Mouse (Mus musculus) heart, postnatal 14 days (tissue): ENCODE measurements around the gene Kcnk12. TPM values are rescaled to one million over a fixed set of nuclear protein-coding genes. Genes with fewer than 3 reads are reported as not detected.

ENCODE experiments used
- DNase-seq, 2 experiments: peaks; one replicate each; pipeline ENCODE4 v3.0.0; 2021 to 2022
- intact Hi-C: fragments of 180-260 bp; cut with DNase I; formaldehyde crosslinking; loops from one replicate; pipeline ENCODE4 v1.15.1; 2025
- total RNA-seq, 2 experiments: library from RNA; stranded (reverse); gene quantifications; 2 replicates each; pipeline ENCODE4 v1.2.3; 2021

The Kcnk12 gene
- total RNA-seq, 2 experiments from 2014 or later: not detected

DNA sequence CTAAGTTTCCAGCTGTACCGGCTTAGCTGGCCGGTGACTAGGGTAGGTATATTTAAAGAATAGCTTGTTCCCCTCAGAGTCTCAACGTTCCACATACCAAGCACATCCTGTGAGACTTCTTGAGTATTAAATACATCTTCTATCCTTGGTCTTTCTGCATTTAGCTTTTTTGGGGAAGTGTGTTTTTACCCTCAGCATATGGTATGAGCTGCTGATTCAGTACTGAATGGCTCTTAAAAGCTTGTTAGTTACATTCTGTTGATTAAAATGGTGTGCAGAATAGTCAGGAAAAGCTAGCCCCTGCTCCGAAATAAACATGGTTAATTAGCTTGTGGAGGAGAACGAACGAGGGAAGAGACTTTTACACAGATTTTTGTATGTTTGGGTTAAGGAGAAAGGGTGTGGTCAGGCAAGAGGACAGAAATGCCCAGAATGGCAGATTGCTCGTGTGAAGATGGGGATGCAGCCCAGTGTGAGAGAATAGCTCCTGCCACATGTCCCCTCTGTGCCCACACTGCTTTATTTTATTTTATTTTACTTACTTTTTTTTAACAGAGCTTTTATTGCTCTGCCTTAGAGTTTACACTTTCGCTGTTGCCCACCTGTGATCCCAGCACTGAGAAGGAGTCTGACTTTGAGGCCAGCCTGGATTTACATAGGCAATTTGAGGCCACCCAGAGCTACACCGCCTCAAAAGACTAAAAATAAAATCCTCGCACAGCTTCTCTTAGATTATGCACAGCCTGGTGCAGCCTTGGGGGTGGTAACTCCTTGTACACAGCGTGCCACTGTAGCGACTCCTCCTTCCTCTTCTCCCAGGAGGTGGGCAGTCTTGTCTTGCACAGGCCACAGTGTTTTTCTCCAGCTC is 71.1 kb downstream of the Kcnk12 start:
- intact Hi-C loops: no loop called here
- no peak for DNase-seq

DNA sequence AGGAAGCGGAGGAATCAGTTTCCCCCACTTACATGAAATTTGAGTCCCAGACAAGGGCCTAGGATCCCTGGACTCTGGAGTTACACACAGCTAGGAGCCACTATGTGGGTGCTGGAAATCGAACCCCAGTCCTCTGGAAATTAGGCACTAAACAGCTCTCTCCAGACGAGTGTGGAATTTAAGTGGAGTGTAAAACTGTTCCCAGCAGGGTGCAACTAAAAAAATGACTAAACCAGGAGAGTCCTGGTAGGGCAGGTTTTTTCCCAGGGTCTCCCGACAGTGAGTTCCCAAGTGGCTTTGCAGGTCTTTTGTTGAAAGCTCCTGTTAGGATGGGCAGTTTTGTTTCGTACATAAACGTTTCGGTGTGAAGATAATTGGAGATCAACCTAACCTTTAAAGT is 73.1 kb downstream of the Kcnk12 start:
- no peak for DNase-seq
- intact Hi-C loops: no loop called here

DNA sequence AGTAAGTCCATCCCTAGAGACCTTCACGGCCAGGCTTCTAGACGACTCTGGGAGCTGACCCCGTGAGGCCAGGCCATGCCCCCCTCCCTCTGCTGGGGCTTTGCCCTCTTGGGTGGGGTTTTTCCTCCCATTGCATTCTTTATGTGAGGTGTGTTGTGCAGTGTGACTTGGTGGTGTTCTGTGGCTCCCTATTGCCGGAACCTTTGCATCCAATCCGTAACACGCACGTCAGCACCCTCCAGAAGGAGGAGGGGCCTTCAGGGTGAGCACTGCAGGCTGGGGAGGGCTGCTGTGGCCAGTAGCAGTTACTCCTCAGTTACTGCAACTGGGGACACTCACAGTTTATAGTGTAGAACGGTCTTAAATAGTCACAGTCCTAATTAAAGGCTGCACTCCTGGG is 97.7 kb downstream of the Kcnk12 start:
- intact Hi-C loops: no loop called here
- no peak for DNase-seq

DNA sequence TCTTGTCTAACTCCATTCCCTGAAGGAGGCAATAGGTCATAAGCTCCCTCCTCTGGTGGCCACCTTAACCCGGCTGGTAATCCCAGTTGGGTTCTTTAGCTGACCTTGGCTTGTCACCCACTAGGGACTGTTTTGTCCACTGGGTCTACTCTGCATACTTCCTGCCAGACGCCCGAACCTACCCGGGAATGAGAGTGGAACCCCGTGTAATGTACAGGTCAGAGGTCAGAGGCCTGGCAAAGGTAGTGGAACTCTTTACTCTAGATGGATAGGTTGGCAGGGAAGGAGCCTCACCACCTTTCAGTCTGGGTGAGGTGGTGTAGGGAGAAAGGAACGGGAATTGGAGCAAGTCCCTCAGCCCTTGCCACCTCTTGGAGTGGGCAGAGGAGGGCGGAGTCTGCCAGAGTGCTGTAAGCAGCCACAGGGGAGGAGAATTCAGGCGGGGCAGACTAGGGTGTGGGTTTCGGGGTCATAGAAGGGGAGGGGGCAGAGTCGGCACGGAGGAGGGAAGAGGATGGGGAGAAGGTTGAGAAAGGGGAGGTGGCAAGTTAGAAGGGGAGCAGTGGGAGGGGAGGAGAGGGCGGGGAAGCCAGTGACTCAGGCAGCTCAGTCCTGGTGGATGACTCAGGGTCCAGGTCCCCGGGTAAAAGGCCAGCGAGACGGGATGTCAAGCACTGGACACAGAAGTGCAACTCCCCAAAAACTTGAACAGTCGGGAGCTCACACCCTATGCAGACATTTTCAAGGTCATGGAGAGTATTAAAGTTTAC is 98.6 kb downstream of the Kcnk12 start:
- no peak for DNase-seq
- intact Hi-C loops: no loop called here

DNA sequence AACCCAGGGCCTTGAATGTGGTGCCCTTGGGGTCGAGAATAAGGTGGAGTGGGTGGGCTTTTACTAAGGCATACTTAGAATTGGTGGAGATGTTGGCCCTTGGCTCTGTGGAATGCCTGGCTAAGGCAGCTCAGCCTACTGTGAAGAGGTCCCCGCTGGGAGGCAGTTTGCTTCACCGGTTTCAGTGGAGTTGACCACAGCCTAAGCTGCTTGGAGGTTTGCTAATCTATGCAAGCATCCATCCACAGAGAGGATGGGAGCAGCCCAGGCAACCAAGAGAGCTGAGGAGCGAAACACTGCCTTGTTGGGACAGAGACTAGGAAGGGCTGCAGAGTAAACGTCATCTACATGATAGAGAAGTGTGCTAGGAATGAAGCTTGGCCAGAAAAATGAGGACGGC is 101.0 kb downstream of the Kcnk12 start:
- intact Hi-C loops: no loop called here
- DNase-seq: no peak

DNA sequence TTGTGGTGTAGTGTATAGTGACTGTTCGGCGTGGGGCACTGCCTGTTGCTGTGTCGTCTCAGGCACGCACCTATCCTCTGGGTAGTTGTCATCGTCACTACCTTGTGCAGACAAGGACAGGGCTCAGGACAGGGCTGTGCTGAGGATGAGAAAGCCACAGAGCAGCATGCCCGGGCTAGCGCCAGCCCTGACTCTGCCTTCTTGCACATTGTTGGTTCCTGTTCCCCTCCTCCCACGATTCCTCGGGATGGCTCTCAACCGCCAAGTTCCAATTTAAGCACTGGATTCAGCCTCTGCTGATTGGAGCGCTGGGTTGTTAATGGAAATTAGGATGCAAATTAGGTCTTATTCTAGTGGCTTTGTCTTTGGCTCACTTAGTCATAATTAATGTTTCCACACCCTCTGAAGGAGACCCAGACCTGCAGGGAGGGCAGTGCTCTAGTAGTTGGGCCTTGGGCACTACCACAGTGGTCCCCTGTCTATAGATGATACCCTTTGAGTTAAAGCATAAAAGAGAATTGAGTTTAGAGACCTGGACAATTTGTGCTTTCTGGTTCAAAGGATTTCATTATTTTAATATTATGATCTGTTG is 101.8 kb downstream of the Kcnk12 start:
- no peak for DNase-seq
- intact Hi-C loops: no loop called here

Other genes starting within 250 kb of the Kcnk12 start
- under 1 TPM; 0.32 to 0.48 TPM for gene Epcam, start 162.0 kb downstream of the Kcnk12 start, total RNA-seq
- gene Msh2, start 125.7 kb downstream of the Kcnk12 start, total RNA-seq: 10 to 100 TPM; 12.1 to 13.1 TPM
- gene Rpl36-ps4, start 123.0 kb upstream of the Kcnk12 start, total RNA-seq: not detected
- 1 to 10 TPM; 8.7 to 9.9 TPM for gene Msh6, start 177.1 kb upstream of the Kcnk12 start, total RNA-seq